Mouse (Mus musculus) lung, postnatal 14 days (tissue): ENCODE measurements around the gene Cntfr.

Experiments used
- DNase-seq: peaks from one replicate; pipeline ENCODE4 v3.0.0; 2021

Gene Cntfr

DNA sequence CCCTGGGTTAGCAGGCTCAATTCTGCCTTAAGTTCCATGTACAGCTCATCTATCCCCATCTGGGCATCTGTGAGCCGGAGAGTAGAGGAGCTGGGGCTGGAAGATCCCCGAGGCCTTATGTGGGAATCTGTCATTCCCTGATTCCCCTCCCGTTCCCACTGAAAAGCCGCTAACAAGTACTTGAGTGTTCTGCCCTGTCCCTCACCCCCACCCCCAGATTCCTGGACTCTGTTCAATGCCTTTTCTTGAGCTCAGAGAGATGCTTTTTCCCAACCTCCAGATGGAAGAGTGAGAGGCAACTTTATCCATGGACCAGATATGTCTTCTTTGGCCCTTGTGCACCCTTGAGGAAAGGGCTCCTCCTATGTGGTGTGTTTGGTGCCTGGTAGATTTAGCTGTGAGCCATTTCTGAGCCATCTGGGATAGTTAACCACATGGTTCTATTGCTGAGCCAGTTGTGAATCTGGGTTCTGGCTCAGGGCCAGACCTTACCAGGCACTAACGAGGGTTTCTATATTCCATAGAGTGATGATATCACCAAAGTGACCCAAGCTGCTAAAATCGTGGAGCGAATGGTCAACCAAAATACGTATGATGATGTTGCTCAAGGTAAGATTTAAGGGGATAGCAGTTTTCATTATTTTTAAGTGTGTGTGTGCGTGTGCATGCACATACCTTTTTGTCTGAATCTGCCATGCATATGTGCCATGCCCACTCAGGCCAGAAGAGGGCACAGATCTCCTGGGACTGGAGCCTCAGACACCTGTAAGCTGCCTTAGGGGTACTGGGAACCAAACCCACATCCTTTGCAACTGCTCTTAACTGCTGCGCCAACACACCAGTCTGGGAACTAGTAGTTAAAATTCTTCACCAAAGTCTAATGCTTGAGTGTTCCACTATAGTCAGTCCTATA, 87.0 kb downstream of the Cntfr start:
- DNase-seq = no peak
